Mouse (Mus musculus): ENCODE data around the gene Adam23. TPM values are rescaled to one million over a fixed set of nuclear protein-coding genes. Genes with fewer than 3 reads are reported as not detected.
"Not testable (repeated sequence)": the region's sequence is repeated elsewhere in the genome, so short reads cannot be mapped to it uniquely, and the experiment has no call there.

Gene Adam23
- polyA plus RNA-seq, 1 experiment from 2014 or later = 6.5 TPM

GRCm38 (mm10) chr1:63630390-63630789 is 184.7 kb downstream of the Adam23 start:
- not testable (repeated sequence) for H3K27me3 ChIP-seq (ENCODE audit: control insufficient read depth, insufficient read depth, low read length); H3K9me3 ChIP-seq (ENCODE audit: control insufficient read depth, low read length); H3K36me3 ChIP-seq (ENCODE audit: control insufficient read depth, insufficient read depth, low read length); H3K4me2 ChIP-seq (ENCODE audit: low read depth); H3K27ac ChIP-seq (ENCODE audit: low read depth, low read length); ATAC-seq (ENCODE audit: insufficient read depth, low FRiP score, low TSS enrichment); H3K4me1 ChIP-seq (ENCODE audit: control insufficient read depth, insufficient read depth, low read length); H3K9ac ChIP-seq (ENCODE audit: low read length); DNase-seq (ENCODE audit: low spot score); H3K4me3 ChIP-seq (ENCODE audit: low read depth, low read length)

- Histone ChIP-seq H3K9ac (ENCODE audit: low read length) (no peak overlapping the region), H3K27me3 (ENCODE audit: control insufficient read depth, insufficient read depth, low read length) (no peaks in the 10 kb centered on the region), H3K4me2 (ENCODE audit: low read depth) (no peak overlapping the region), H3K27ac (ENCODE audit: low read depth, low read length) (no peak overlapping the region), H3K9me3 (ENCODE audit: control insufficient read depth, low read length) (no peaks in the 10 kb centered on the region), H3K36me3 (ENCODE audit: control insufficient read depth, insufficient read depth, low read length) (no peaks in the 10 kb centered on the region), H3K4me3 (ENCODE audit: low read depth, low read length) (no peak overlapping the region), H3K4me1 (ENCODE audit: control insufficient read depth, insufficient read depth, low read length) (no peaks in the 10 kb centered on the region)
- WGBS = 86% methylated on average over 6 of the region's 6 CpGs
- no peak for ATAC-seq (ENCODE audit: insufficient read depth, low FRiP score, low TSS enrichment)
- no peak for DNase-seq (ENCODE audit: low spot score)
These were observed 194.2 kb downstream of the Adam23 start for GRCm38 (mm10) chr1:63639921-63640320.

Other genes starting within 250 kb of the Adam23 start
- 0.41 and 0.45 TPM in 2 replicates for gene Gpr1, start 231.3 kb upstream of the Adam23 start, polyA plus RNA-seq (2014; fragmentation: Nextera tagmentation; extraction: Ambion mirVana)
- 10.8 and 12.2 TPM in 2 replicates for gene Zdbf2, start 172.6 kb upstream of the Adam23 start, polyA plus RNA-seq (2014; fragmentation: Nextera tagmentation; extraction: Ambion mirVana)
- not detected in 2 replicates for gene Gm39653, start 170.1 kb downstream of the Adam23 start, polyA plus RNA-seq (2014; fragmentation: Nextera tagmentation; extraction: Ambion mirVana)
- gene Dytn, start 241.0 kb downstream of the Adam23 start, polyA plus RNA-seq (2014; fragmentation: Nextera tagmentation; extraction: Ambion mirVana) = not detected in 2 replicates

Measured in neural tube, embryonic 11.5 days (tissue).